Mouse (Mus musculus) kidney, adult 2 months (tissue): ENCODE data around the gene Anks1. TPM values are rescaled to one million over a fixed set of nuclear protein-coding genes. Genes with fewer than 3 reads are reported as not detected.
A peak's percentile ranks its signal among the peaks of the same experiment; 100 is the strongest.
"Not testable (repeated sequence)": the region's sequence is repeated elsewhere in the genome, so short reads cannot be mapped to it uniquely, and the experiment has no call there.

Experiments
- DNase-seq: peaks from one replicate; pipeline ENCODE4 v3.0.0; 2021
- H3K27ac ChIP-seq: fragments of 200-500 bp; 2 replicates; pipeline ENCODE4 v1.5.1; 2012; ENCODE audit warnings: low read depth, low read length, control low read depth, inconsistent platforms; ENCODE audit not compliant: insufficient read depth
- H3K27me3 ChIP-seq: fragments of 200-500 bp; replicated peaks from 2 replicates; pipeline ENCODE4 v1.6.1; 2012; ENCODE audit warnings: mild to moderate bottlenecking, moderate library complexity, low read length, inconsistent platforms; ENCODE audit not compliant: control insufficient read depth, insufficient read depth
- H3K36me3 ChIP-seq: fragments of 200-500 bp; 2 replicates; pipeline ENCODE4 v1.6.1; 2012; ENCODE audit warnings: mild to moderate bottlenecking, moderate library complexity, low read length, inconsistent platforms; ENCODE audit not compliant: control insufficient read depth, insufficient read depth
- H3K4me1 ChIP-seq: fragments of 200-500 bp; 2 replicates; pipeline ENCODE4 v1.6.1; 2011; ENCODE audit warnings: low read length; ENCODE audit not compliant: control insufficient read depth, insufficient read depth
- H3K4me3 ChIP-seq: fragments of 200-500 bp; 2 replicates; pipeline ENCODE4 v1.5.1; 2011; ENCODE audit warnings: mild to moderate bottlenecking, low read depth, low read length, control low read depth; ENCODE audit not compliant: insufficient read depth
- CTCF ChIP-seq: fragments of 200-500 bp; conservative IDR thresholded peaks from 2 replicates; pipeline ENCODE4 v1.5.1; 2011; ENCODE audit warnings: low read depth, mild to moderate bottlenecking, control low read depth, low read length, moderate library complexity, mixed read lengths; ENCODE audit not compliant: insufficient read depth, insufficient read length
- POLR2A ChIP-seq: fragments of 200-500 bp; IDR thresholded peaks from one replicate; pipeline ENCODE4 v1.6.1; 2011; ENCODE audit warnings: low read depth, low read length, control low read depth
- WGBS: fragments of 180-500 bp; shearing (Covaris S2); methylation state at CpG from one replicate; pipeline ENCODE4 v1.1.7; 2018; 5-methylcytosine and 5-hydroxymethylcytosine counted together
- polyA plus RNA-seq: library from polyadenylated mRNA; depleted of rRNA; stranded (reverse); fragments of >200 nt; gene quantifications from 2 replicates; pipeline ENCODE4 v1.2.3, GENCODE M21; 2012

The Anks1 gene
- polyA plus RNA-seq, 1 experiment, result 36.7 TPM

GRCm38 (mm10) chr17:27970305-27970704 lies 61.2 kb downstream of the Anks1 start:
- H3K36me3 ChIP-seq, result no peaks in the 10 kb centered on the region
- no peak for TF ChIP-seq POLR2A
- no peak for TF ChIP-seq CTCF
- WGBS, result 66% methylated on average over 5 of the region's 5 CpGs
- peak overlapping the region; percentile 83 for H3K27ac ChIP-seq
- peaks cover 31% of the 10 kb centered on the region for H3K4me1 ChIP-seq
- DNase-seq, result no peak
- no peaks in the 10 kb centered on the region for H3K27me3 ChIP-seq
- H3K4me3 ChIP-seq, result no peak overlapping the region

DNA sequence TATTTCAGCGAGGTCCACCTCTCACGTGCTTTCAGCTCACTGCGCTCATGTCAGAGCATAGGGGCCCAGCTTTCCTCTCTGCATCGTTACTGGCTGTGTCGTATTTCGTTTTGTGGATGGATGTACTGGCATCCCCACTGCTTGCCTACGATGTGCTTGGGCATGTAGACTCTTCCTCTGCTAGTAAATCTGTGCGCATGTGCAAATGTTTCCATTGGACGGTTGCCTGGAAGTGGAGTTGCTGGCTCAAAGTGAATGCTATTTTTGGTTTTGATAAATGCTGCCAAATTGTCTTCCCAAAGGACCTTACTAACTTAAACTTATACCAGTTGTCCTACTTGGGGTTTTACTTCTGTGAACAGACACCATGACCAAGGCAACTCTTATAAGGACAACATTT lies 62.4 kb downstream of the Anks1 start:
- H3K27ac ChIP-seq, result no peak overlapping the region
- DNase-seq, result peak; percentile 90
- TF ChIP-seq CTCF (no peak), POLR2A (no peak)
- WGBS, result 59% methylated on average over 9 of the region's 9 CpGs
- H3K4me3 ChIP-seq, result no peak overlapping the region
- H3K36me3 ChIP-seq, result no peaks in the 10 kb centered on the region
- H3K27me3 ChIP-seq, result no peaks in the 10 kb centered on the region
- peaks cover 23% of the 10 kb centered on the region for H3K4me1 ChIP-seq

DNA sequence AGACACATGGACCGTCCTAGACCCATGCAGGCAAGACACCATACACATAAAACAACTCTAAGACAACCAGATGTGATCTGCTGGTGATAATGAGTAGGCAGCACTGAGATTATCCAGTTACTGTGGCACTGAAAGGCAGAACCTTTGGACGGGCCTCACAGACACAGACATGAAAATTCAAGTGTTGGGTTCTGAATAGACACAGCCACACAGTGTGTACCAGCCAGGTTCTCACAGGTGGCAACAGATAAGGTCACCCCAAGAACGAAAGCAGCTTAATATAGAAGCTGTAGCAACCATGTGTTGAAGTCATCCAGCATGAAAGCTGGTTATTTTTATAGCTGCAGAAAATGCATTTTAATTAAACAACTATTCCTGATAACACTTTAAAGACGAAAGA lies 64.2 kb downstream of the Anks1 start:
- no peak overlapping the region for H3K4me3 ChIP-seq
- no peak overlapping the region for H3K27ac ChIP-seq
- no peaks in the 10 kb centered on the region for H3K36me3 ChIP-seq
- no peak for DNase-seq
- WGBS, result 74% methylated on average over 4 of the region's 4 CpGs
- H3K4me1 ChIP-seq, result peaks cover 15% of the 10 kb centered on the region
- H3K27me3 ChIP-seq, result no peaks in the 10 kb centered on the region
- no peak for TF ChIP-seq POLR2A
- no peak for TF ChIP-seq CTCF

GRCm38 (mm10) chr17:27976266-27976665 lies 67.2 kb downstream of the Anks1 start:
- WGBS, result 76% methylated on average over 14 of the region's 14 CpGs
- Histone ChIP-seq H3K36me3 (no peaks in the 10 kb centered on the region), H3K27ac (no peak overlapping the region), H3K4me1 (peaks cover 9% of the 10 kb centered on the region; the same call in 1 of the 2 replicates), H3K4me3 (no peak overlapping the region), H3K27me3 (no peaks in the 10 kb centered on the region)
- DNase-seq, result no peak
- TF ChIP-seq CTCF (no peak), POLR2A (no peak)

DNA sequence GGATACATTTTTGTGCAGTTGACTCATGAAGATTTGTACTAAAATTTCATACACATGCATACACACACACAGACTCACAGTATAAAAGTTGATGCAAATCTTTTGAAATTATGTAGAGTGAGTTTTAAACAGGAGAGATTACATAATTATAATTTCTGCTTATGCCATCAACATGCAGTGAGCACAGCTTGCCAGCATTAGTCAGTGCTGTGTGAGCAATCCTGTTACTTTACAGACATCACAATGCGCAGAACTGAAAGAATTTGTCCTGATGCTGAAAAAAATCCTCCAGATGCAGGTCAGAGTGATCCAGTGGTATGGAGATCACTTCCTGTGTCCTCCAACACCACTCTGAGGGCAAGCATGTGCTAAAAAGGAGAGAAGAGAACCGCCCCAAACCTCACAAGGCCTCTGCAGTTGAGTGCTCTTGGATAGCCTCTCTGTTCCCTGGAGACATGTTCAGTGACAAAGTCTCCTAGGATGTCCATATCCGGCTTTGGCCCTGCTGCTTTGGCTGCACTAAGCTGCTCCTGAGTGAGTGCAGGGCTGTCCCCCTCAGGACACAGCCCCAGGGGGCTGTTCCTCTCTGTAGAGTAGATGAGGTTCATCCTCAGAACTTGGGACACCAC lies 68.0 kb downstream of the Anks1 start:
- Histone ChIP-seq H3K4me3 (no peak overlapping the region), H3K27me3 (no peaks in the 10 kb centered on the region), H3K4me1 (peaks cover 12% of the 10 kb centered on the region; the same call in 1 of the 2 replicates), H3K36me3 (no peaks in the 10 kb centered on the region), H3K27ac (no peak overlapping the region)
- no peak for DNase-seq
- TF ChIP-seq CTCF, result no peak
- 90% methylated on average over 3 of the region's 3 CpGs for WGBS

- DNase-seq, result no peak
- Histone ChIP-seq H3K4me1 (peaks cover 17% of the 10 kb centered on the region; the same call in 1 of the 2 replicates), H3K36me3 (no peaks in the 10 kb centered on the region), H3K27me3 (no peaks in the 10 kb centered on the region), H3K4me3 (no peak overlapping the region), H3K27ac (no peak overlapping the region)
- TF ChIP-seq POLR2A, result no peak
- no peak for TF ChIP-seq CTCF
- WGBS, result 82% methylated on average over 3 of the region's 3 CpGs
Measured at GRCm38 (mm10) chr17:27980391-27980955, 71.4 kb downstream of the Anks1 start.

DNA sequence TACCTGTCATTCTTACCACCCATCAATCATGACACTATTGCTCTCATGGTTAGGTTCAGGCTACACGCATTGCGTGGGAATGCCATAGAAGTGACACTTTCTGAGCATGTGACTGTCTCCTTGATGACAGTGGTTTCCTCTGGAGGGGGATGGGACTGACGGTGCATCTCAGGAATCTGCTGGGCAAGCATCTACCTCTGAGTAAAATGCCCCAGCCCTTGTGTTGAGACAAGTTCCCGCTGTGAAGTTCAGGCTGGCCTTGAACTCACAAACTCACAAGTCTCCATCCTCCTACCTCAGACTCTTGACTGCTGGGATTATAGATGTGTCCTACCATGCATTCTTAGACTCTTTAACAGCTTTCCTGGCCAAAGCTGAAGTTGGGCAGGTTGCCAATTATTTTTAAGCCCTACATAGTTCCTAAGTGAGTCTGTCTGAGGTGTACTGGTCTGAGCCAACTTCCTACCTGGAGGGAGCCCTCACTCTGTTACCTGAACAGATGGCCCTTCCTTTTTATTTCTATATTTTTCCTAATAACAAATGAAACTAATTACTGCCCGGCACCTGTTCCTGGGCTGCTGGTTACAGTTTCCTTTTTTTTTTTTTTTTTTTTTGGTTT lies 72.5 kb downstream of the Anks1 start:
- 69% methylated on average over 5 of the region's 5 CpGs for WGBS
- DNase-seq, result peak; percentile 40
- no peaks in the 10 kb centered on the region for H3K27me3 ChIP-seq
- no peak overlapping the region for H3K27ac ChIP-seq
- TF ChIP-seq POLR2A, result no peak
- TF ChIP-seq CTCF, result no peak
- H3K36me3 ChIP-seq, result no peaks in the 10 kb centered on the region
- H3K4me1 ChIP-seq, result peaks cover 17% of the 10 kb centered on the region; the same call in 1 of the 2 replicates
- no peak overlapping the region for H3K4me3 ChIP-seq

DNA sequence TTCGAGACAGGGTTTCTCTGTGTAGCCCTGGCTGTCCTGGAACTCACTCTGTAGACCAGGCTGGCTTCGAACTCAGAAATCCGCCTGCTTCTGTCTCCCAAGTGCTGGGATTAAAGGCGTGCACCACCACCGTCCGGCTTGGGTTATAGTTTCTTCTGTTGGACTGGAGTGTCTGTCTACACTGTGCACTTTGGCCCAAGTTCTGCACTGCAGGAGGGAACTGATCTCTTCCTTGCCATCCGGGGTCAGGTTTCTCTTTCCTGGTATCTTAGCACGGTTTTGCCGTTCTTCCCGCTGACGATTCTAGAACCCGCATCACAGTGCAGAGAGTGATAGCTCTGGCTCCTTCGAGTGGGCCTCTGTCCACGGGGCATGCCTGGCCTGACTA lies 73.0 kb downstream of the Anks1 start:
- DNase-seq, result peak; percentile 67
- peaks cover 17% of the 10 kb centered on the region; the same call in 1 of the 2 replicates for H3K4me1 ChIP-seq
- H3K27me3 ChIP-seq, H3K27ac ChIP-seq, H3K36me3 ChIP-seq, H3K4me3 ChIP-seq: not testable (repeated sequence)
- WGBS, result 50% methylated on average over 14 of the region's 14 CpGs
